Mouse (Mus musculus) heart, postnatal 0 days (tissue): Measurements from ENCODE around the gene Rph3a. TPM values are rescaled to one million over a fixed set of nuclear protein-coding genes. Genes with fewer than 3 reads are reported as not detected.

Experiments used
- ATAC-seq: fragments of 200-750 bp; cut with Nextera tagmentation; 2 replicates; pipeline ENCODE4 v1.8.0; 2017; ENCODE audit warnings: low read depth, moderate number of reproducible peaks, moderate library complexity; ENCODE audit not compliant: insufficient read depth
- DNase-seq: peaks from one replicate; pipeline ENCODE4 v3.0.0-alpha.2; 2016; ENCODE audit warnings: low spot score
- H3K27ac ChIP-seq: fragments of 300-500 bp; sonication (generic); 2 replicates; pipeline ENCODE4 v1.5.1; 2014; ENCODE audit warnings: low read depth, mild to moderate bottlenecking
- H3K27me3 ChIP-seq: fragments of 300-500 bp; sonication (generic); 2 replicates; pipeline ENCODE4 v1.6.1; 2014; ENCODE audit warnings: low read length, mixed read lengths; ENCODE audit not compliant: control insufficient read depth, insufficient read depth
- H3K36me3 ChIP-seq: fragments of 300-500 bp; sonication (generic); replicated peaks from 2 replicates; pipeline ENCODE4 v1.6.1; 2014; ENCODE audit warnings: low read length, mixed read lengths; ENCODE audit not compliant: control insufficient read depth, insufficient read depth
- H3K4me1 ChIP-seq: fragments of 300-500 bp; sonication (generic); 2 replicates; pipeline ENCODE4 v1.6.1; 2014; ENCODE audit warnings: antibody characterized with exemption; ENCODE audit not compliant: control insufficient read depth, insufficient read depth
- H3K4me2 ChIP-seq: fragments of 300-500 bp; sonication (generic); 2 replicates; pipeline ENCODE4 v1.6.1; 2014; ENCODE audit warnings: low read depth, mild to moderate bottlenecking, low read length, moderate library complexity
- H3K4me3 ChIP-seq: fragments of 300-500 bp; sonication (generic); 2 replicates; pipeline ENCODE4 v1.5.1; 2014; ENCODE audit warnings: low read depth, low read length
- H3K9ac ChIP-seq: fragments of 300-500 bp; sonication (generic); replicated peaks from 2 replicates; pipeline ENCODE4 v1.6.1; 2014; ENCODE audit warnings: low read depth, low read length, mixed read lengths
- H3K9me3 ChIP-seq: fragments of 300-500 bp; sonication (generic); replicated peaks from 2 replicates; pipeline ENCODE4 v1.6.1; 2016; ENCODE audit warnings: low read length; ENCODE audit not compliant: control insufficient read depth
- CTCF ChIP-seq: IDR thresholded peaks from 2 replicates; pipeline ENCODE4 v1.5.1; 2016; ENCODE audit warnings: antibody characterized with exemption, control low read depth, low read depth
- EP300 ChIP-seq: IDR thresholded peaks from 2 replicates; pipeline ENCODE4 v1.6.1; 2016; ENCODE audit warnings: antibody characterized with exemption, low read depth
- WGBS: fragments of 180-500 bp; shearing (Covaris S2); extraction: QIAGEN DNeasy Blood & Tissue Kit; methylation state at CpG from one replicate; pipeline ENCODE4 v1.1.7; 2014; 5-methylcytosine and 5-hydroxymethylcytosine counted together
- polyA plus RNA-seq: library from polyadenylated mRNA; unstranded; fragments of >200 nt; fragmentation: Nextera tagmentation; extraction: Ambion mirVana; gene quantifications from 2 replicates; pipeline ENCODE4 v1.2.1, GENCODE M21; 2015
- total RNA-seq: library from RNA; depleted of rRNA; stranded (reverse); fragments of >200 nt; gene quantifications from 2 replicates; pipeline ENCODE4 v1.2.3, GENCODE M21; 2014; ENCODE audit warnings: low replicate concordance

Gene Rph3a
- total and polyA plus RNA-seq, 2 experiments from 2014 or later, result not detected

DNA sequence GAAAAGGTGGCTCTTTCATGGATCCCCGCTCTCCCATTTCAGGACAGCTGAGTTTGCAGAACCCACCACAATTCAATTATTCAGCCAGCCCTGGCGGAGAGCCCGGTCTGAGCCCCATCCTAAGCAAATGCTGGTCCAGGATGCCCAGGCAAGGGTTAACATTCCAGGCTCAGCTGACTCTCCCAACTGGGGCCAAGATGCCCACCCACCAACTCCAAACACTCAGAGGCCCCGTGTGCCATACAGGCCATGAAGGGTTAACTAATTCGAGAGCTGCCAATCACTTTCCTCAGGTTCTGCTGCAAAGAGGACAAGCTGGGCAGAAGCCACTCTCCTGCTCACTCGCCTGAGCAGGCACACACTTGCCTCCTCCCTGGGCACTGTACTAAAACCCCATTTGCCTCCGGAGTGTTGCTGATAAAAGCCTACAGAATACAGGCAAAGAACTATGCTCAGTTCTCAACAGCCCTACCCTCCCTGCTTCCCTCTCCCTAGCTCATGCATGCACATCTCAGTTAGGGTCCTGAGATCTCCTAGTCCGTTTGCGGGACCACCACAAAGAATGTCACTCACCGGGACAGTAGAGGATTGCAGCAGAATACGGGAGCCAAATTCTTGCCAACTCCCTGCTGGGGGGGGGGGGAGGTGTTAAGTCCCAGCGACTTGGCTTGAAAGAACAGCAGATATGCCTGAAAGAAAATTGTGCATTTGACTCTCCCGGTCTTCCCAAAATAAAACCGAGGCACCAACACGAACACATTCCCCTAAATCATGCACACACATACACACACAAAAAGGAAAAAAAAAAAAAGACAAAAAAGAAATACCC, 1.3 kb downstream of the Rph3a start:
- H3K4me2 ChIP-seq, result no peak overlapping the region
- no peaks in the 10 kb centered on the region for H3K4me1 ChIP-seq
- H3K27me3 ChIP-seq, result peaks cover 25% of the 10 kb centered on the region
- H3K27ac ChIP-seq, result no peak overlapping the region
- H3K36me3 ChIP-seq, result no peaks in the 10 kb centered on the region
- no peak overlapping the region for H3K9ac ChIP-seq
- 14% methylated on average over 15 of the region's 15 CpGs for WGBS
- H3K9me3 ChIP-seq, result no peaks in the 10 kb centered on the region
- DNase-seq, result no peak
- TF ChIP-seq EP300 (no peak), CTCF (no peak)
- ATAC-seq, result no peak
- H3K4me3 ChIP-seq, result no peak overlapping the region

DNA sequence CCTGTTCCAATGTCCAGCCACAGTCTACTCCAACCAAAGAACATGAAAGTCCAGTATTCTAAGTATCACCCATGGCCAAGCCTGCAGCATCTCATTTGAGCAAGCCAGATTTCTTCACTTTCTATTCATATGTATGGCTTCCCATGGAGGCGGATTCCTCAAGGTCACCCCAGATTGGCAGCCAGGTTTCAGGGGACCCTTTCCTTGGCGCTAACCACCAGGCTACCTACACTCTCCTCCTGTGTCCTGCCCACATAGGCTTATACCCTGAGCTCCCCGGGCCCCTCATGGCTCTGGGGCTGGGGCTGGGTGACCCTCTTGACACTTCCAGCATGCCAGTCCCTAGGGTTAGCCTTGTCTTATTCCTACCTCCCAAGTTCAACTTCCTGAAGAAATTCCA, 2.3 kb downstream of the Rph3a start:
- no peak overlapping the region for H3K4me3 ChIP-seq
- DNase-seq (no peak), ATAC-seq (no peak)
- no peak overlapping the region for H3K4me2 ChIP-seq
- no peaks in the 10 kb centered on the region for H3K4me1 ChIP-seq
- H3K27ac ChIP-seq, result no peak overlapping the region
- TF ChIP-seq EP300 (no peak), CTCF (no peak)
- H3K9ac ChIP-seq, result no peak overlapping the region
- no peaks in the 10 kb centered on the region for H3K9me3 ChIP-seq
- 72% methylated on average over 3 of the region's 3 CpGs for WGBS
- peaks cover 25% of the 10 kb centered on the region for H3K27me3 ChIP-seq
- no peaks in the 10 kb centered on the region for H3K36me3 ChIP-seq

DNA sequence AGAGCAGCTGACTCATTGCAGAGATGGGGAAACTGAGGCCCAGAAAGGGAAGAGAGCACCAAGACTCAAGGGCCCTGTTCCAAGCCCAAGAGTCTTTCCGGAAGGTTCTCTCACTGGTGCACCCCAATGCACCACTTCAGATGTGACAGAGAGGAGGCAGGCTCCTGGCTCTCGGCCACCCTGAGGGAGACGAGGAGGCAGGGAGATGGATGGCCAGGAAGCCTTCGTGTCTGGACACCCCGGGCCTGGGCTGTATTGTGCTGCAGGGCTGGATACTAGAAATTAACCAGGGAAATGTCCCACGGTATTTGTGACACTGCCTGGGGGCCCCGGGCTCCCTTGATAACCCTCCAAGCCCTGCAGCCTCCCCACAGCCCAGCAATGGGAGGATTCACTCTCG, 2.8 kb downstream of the Rph3a start:
- Histone ChIP-seq H3K27me3 (peaks cover 25% of the 10 kb centered on the region), H3K36me3 (no peaks in the 10 kb centered on the region), H3K4me3 (no peak overlapping the region), H3K4me1 (no peaks in the 10 kb centered on the region), H3K27ac (no peak overlapping the region), H3K9me3 (no peaks in the 10 kb centered on the region), H3K4me2 (no peak overlapping the region), H3K9ac (no peak overlapping the region)
- DNase-seq, result no peak
- ATAC-seq, result no peak
- no peak for TF ChIP-seq EP300
- no peak for TF ChIP-seq CTCF
- 71% methylated on average over 8 of the region's 8 CpGs for WGBS

DNA sequence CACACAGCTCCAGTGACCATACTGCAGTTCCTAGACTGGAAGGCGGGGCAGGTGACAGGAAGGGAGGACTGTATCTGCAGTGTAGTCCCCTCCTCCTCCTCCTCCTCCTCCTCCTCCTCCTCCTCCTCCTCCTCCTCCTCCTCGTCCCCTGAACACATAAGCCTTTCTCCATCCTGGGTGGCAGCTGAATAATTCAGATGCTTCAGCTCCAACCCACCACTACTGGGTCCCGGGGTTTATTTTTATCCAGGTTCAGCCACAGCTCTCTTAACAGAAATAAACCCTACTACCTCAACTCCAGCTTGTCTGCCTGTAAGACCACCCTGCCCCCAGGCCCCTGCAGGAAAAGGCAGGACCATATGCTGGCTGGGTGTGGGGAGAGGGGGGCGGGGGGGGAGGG, 3.7 kb downstream of the Rph3a start:
- no peak for ATAC-seq
- H3K4me2 ChIP-seq, result no peak overlapping the region
- DNase-seq, result no peak

GRCm38 (mm10) chr5:121003781-121004180, 6.1 kb downstream of the Rph3a start:
- no peak overlapping the region for H3K4me2 ChIP-seq
- DNase-seq, result no peak
- WGBS, result 34% methylated on average over 17 of the region's 17 CpGs

More for the DNA sequence above, 3.7 kb downstream of the Rph3a start:
- 40% methylated on average over 3 of the region's 4 CpGs for WGBS
- Histone ChIP-seq H3K9ac (no peak overlapping the region), H3K4me3 (no peak overlapping the region), H3K4me1 (no peaks in the 10 kb centered on the region), H3K27me3 (peaks cover 25% of the 10 kb centered on the region), H3K27ac (no peak overlapping the region), H3K36me3 (no peaks in the 10 kb centered on the region), H3K9me3 (no peaks in the 10 kb centered on the region)
- TF ChIP-seq EP300 (no peak), CTCF (no peak)

DNA sequence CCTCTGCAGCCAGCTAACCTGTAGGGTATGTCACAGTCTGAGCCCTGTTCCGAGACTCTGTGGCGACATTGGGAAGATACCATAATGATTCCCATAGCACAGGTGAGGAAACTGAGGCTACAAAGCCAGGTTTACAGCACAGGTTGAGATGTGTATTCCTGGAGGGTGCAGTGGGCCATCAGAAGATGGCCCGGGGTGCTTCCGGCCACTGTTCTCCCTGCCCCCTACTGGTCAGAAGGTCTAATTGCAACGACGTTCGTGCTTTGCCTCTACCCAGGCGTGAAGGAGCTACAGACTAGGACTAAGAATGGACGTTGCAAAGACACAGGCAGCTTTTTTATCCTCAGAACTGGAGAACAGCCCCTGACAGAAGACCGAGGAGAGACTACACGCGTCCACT, 10.3 kb downstream of the Rph3a start:
- Histone ChIP-seq H3K36me3 (no peaks in the 10 kb centered on the region), H3K4me1 (no peaks in the 10 kb centered on the region), H3K4me3 (no peak overlapping the region), H3K9ac (no peak overlapping the region), H3K4me2 (no peak overlapping the region), H3K27ac (no peak overlapping the region), H3K27me3 (0 out of 2 replicates have a peak, but pooled peaks cover 1% of the 10 kb centered on the region), H3K9me3 (no peaks in the 10 kb centered on the region)
- TF ChIP-seq CTCF, result peak; percentile 33
- no peak for TF ChIP-seq EP300
- ATAC-seq (no peak), DNase-seq (no peak)
- WGBS, result 32% methylated on average over 12 of the region's 12 CpGs

More at GRCm38 (mm10) chr5:121003781-121004180, 6.1 kb downstream of the Rph3a start:
- Histone ChIP-seq H3K27ac (no peak overlapping the region), H3K9ac (no peak overlapping the region), H3K27me3 (peaks cover 13% of the 10 kb centered on the region; the same call in 1 of the 2 replicates), H3K9me3 (no peaks in the 10 kb centered on the region), H3K4me3 (no peak overlapping the region), H3K36me3 (no peaks in the 10 kb centered on the region), H3K4me1 (no peaks in the 10 kb centered on the region)
- ATAC-seq, result no peak
- TF ChIP-seq CTCF (no peak), EP300 (no peak)
